Mouse (Mus musculus): Measurements from ENCODE around the gene Focad. TPM values are rescaled to one million over a fixed set of nuclear protein-coding genes. Genes with fewer than 3 reads are reported as not detected.

The Focad gene
- 25.5 TPM for polyA plus RNA-seq (2017; shearing (Covaris generic))

DNA sequence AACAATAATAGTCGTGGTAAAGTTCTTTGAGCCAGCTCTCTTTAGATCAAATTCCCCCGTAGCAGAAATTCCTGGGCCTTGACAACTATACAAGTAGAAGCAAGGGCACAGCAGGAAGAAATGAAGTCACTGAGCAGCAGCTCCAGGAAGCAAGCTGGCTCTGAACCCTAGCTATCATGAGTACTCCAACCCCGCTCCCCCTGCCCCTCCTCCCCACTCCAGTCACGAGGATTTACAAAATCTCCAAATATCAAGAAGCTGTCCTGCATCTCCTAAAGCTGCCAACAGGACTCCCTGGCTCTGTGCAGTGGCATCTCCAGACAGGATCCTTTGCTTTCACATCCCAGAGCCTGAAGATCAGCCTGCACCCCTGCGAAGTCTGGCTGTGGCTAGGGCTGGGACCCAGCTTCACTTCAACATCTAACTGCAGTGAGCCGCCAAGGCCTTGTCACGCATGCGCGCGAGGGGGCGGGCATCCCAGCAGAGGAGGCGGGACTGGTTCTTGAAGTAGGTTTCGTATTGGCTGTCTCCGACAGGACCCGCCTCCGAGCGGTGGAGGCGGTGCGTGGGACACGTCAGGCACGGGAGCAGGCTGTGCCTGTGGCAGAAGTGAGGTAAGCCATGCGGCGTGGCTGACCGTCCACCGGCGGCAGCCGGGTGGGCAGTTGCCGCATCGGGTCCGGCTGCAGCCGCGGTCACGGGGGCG, at the start of gene Focad:
TSS of gene Focad (plus strand) at position 568 of the 706 bp plus-strand sequence.

DNA sequence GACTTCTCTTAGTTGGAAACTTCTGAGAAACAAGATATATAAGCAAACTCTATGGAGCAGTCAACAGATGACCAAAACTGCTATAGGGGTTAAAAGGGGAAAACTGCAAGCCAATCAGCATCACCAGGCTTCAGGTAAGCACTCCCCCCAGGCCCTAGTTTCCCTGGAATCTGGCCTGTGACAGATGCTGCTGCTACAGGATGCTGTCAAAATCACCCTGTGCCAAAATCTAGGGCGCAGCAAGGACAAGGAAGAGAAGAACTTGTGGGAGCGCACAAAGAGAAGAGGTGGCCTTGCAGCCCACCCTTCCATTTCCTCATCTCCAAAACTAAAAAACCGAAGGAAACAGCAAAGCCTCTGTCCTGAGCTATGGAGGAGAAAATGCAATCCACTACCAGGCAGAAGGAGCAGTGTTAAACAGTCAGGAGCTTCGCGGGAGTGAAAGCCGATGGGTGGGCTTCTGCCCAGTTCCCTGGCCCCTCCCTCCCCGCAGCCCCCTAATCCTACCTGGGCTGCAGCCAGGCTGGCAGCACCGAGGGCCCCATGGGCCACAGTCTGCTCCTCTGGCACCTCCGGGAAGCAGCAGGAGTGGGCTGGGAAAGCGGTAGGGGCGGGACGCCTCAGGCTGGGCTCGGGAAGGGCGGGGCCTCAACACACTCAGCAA, 344.0 kb downstream of the Focad start, which contains the start of gene Hacd4:
TSS of gene Hacd4 (minus strand) at position 603 of the 664 bp plus-strand sequence.

Other genes with a start within 250 kb of the Focad start
- gene Mllt3, start 61.3 kb upstream of the Focad start, polyA plus RNA-seq (2017; shearing (Covaris generic)): 120 TPM